In genomic region chr11:5135914-5136313, GRCm38 (mm10) we compare ENCODE assay signal across 12 mouse cellular contexts. TPM values are rescaled to one million over a fixed set of nuclear protein-coding genes. Genes with fewer than 3 reads are reported as not detected.
DNase-seq lines count a peak whose midpoint lies in the region; ATAC-seq and TF ChIP-seq lines count a peak whose summit lies in the region.
"Had no signal": no experiment of that assay in that cellular context is flagged by ENCODE, and none has a peak within 500 bp of the region (broad histone marks: within the 10 kb centered on the region; RNA-seq: fewer than 3 reads in every experiment).

No protein-coding gene starts in this region.

- no peak for ATAC-seq in heart, embryonic 11.5 days (replicated peaks; ENCODE audit: insufficient number of reproducible peaks, low FRiP score, low TSS enrichment)
- ATAC-seq in liver, postnatal 0 days = no peak
- ATAC-seq: CD4-positive, CD25-positive, alpha-beta regulatory T cell, adult 4 months; midbrain, embryonic 15.5 days had no signal

- intact Hi-C loops in gastrocnemius, postnatal 36 days (cut with DNase I) = no loop called here

- TF ChIP-seq CTCF in liver, postnatal 0 days (IDR thresholded peaks at IDR 0.05; ENCODE audit: low read depth) = no peak

- H3K4me1 ChIP-seq in heart, embryonic 11.5 days (ENCODE audit: control insufficient read depth, insufficient read depth, low read length) = peaks cover 11% of the 10 kb centered on the region
- peaks cover 23% of the 10 kb centered on the region for H3K4me1 ChIP-seq in liver, postnatal 0 days (ENCODE audit: insufficient read depth)

- H3K4me2 ChIP-seq in heart, embryonic 11.5 days = no peak overlapping the region
- no peak overlapping the region for H3K4me2 ChIP-seq in liver, postnatal 0 days (ENCODE audit: low read depth, low read length)
- H3K4me2 ChIP-seq: midbrain, embryonic 15.5 days had no signal

- WGBS in heart, embryonic 11.5 days (ENCODE audit: insufficient replicate concordance) = 60% methylated on average over 11 of the region's 11 CpGs
- WGBS in liver, postnatal 0 days (ENCODE audit: insufficient replicate concordance) = 82% methylated on average over 11 of the region's 11 CpGs

- H3K27me3 ChIP-seq in heart, embryonic 11.5 days (ENCODE audit: control insufficient read depth, insufficient read depth, low read length) = peaks cover 3% of the 10 kb centered on the region; the same call in 1 of the 2 replicates
- no peaks in the 10 kb centered on the region for H3K27me3 ChIP-seq in liver, postnatal 0 days (ENCODE audit: insufficient read depth, low read length)
- H3K27me3 ChIP-seq: midbrain, embryonic 15.5 days had no signal

- TF ChIP-seq EP300 in liver, postnatal 0 days (IDR thresholded peaks at IDR 0.05; ENCODE audit: low read depth) = no peak

- H3K4me3 ChIP-seq in heart, embryonic 11.5 days (ENCODE audit: low read depth, low read length) = no peak overlapping the region
- H3K4me3 ChIP-seq in liver, postnatal 0 days (ENCODE audit: low read depth, low read length) = no peak overlapping the region
- H3K4me3 ChIP-seq: midbrain, embryonic 15.5 days had no signal

- no peaks in the 10 kb centered on the region for H3K9me3 ChIP-seq in heart, embryonic 11.5 days (replicated peaks; ENCODE audit: control insufficient read depth, low read length)
- no peaks in the 10 kb centered on the region for H3K9me3 ChIP-seq in liver, postnatal 0 days (ENCODE audit: low read length)
- H3K9me3 ChIP-seq: midbrain, embryonic 15.5 days had no signal

- DNase-seq in heart, adult 18-20 months = peak; percentile 35 to 47
- peak; percentile 37 to 39 for DNase-seq in gastrocnemius, postnatal 36 days
- DNase-seq in kidney, postnatal 10 days = peak; percentile 68
- DNase-seq in lung, postnatal 25 days (ENCODE audit: low spot score) = peak; percentile 81
- no peak for DNase-seq in layer of hippocampus, adult 9-10 months (ENCODE audit: low spot score)
- no peak for DNase-seq in neural tube, embryonic 10.5 days (ENCODE audit: extremely low spot score, low spot score)
- DNase-seq in liver, postnatal 0 days = no peak
- DNase-seq: embryo, embryonic 11 days; liver had no signal

- no peaks in the 10 kb centered on the region for H3K36me3 ChIP-seq in heart, embryonic 11.5 days (ENCODE audit: control insufficient read depth, insufficient read depth, low read length)
- H3K36me3 ChIP-seq in liver, postnatal 0 days (replicated peaks; ENCODE audit: insufficient read depth, low read length) = no peaks in the 10 kb centered on the region
- H3K36me3 ChIP-seq: midbrain, embryonic 15.5 days had no signal

- no peak overlapping the region for H3K9ac ChIP-seq in heart, embryonic 11.5 days (ENCODE audit: low read depth, low read length)
- H3K9ac ChIP-seq in liver, postnatal 0 days (replicated peaks) = no peak overlapping the region
- H3K9ac ChIP-seq: midbrain, embryonic 15.5 days had no signal

- H3K27ac ChIP-seq in heart, embryonic 11.5 days (ENCODE audit: low read depth, low read length) = no peak overlapping the region
- H3K27ac ChIP-seq in liver, postnatal 0 days (ENCODE audit: low read depth) = no peak overlapping the region
- H3K27ac ChIP-seq: midbrain, embryonic 15.5 days had no signal

RNA-seq across cellular contexts. Expression of gene Emid1, which starts 16.1 kb away (rescaled TPM):
- 1 to 10 TPM; 1.0 to 2.1 TPM for total RNA-seq in heart, adult 18-20 months (2021)
- 6.8 and 8.6 TPM in 2 replicates for polyA plus RNA-seq in heart, embryonic 11.5 days (2014; fragmentation: Nextera tagmentation; extraction: Ambion mirVana)
- total RNA-seq in gastrocnemius, postnatal 36 days (2021) = 10 to 100 TPM; 11.7 to 17.6 TPM
- 4.0 and 4.8 TPM in 2 replicates for polyA plus RNA-seq in liver, postnatal 0 days (2015; fragmentation: Nextera tagmentation; extraction: Ambion mirVana)

RNA-seq across cellular contexts. Expression of gene Ewsr1, which starts 36.8 kb away (rescaled TPM):
- total RNA-seq in heart, adult 18-20 months (2021) = 100 to 1,000 TPM in 1 of 2 experiments, 10 to 100 TPM in 1; 70.0 to 104 TPM
- polyA plus RNA-seq in heart, embryonic 11.5 days (2014; fragmentation: Nextera tagmentation; extraction: Ambion mirVana) = 255 and 322 TPM in 2 replicates
- 10 to 100 TPM; 70.7 to 92.0 TPM for total RNA-seq in gastrocnemius, postnatal 36 days (2021)
- 146 and 157 TPM in 2 replicates for polyA plus RNA-seq in liver, postnatal 0 days (2015; fragmentation: Nextera tagmentation; extraction: Ambion mirVana)

RNA-seq across cellular contexts. Expression of gene Rhbdd3, which starts 37.2 kb away (rescaled TPM):
- total RNA-seq in heart, adult 18-20 months (2021) = 10 to 100 TPM; 25.6 to 28.2 TPM
- 23.5 and 25.7 TPM in 2 replicates for polyA plus RNA-seq in heart, embryonic 11.5 days (2014; fragmentation: Nextera tagmentation; extraction: Ambion mirVana)
- total RNA-seq in gastrocnemius, postnatal 36 days (2021) = 10 to 100 TPM; 24.4 to 26.0 TPM
- polyA plus RNA-seq in liver, postnatal 0 days (2015; fragmentation: Nextera tagmentation; extraction: Ambion mirVana) = 14.4 and 14.9 TPM in 2 replicates

Comparison
In these comparisons a context has a peak if more than half of its experiments do, and no peak if none do; other contexts are left out.
1. DNase-seq: peak in heart, adult 18-20 months (2 of 2), gastrocnemius, postnatal 36 days (2 of 2), kidney, postnatal 10 days (single experiment) and lung, postnatal 25 days (single experiment); none in layer of hippocampus, adult 9-10 months (single experiment), neural tube, embryonic 10.5 days (single experiment) and liver, postnatal 0 days (single experiment).
2. RNA of gene Emid1, which starts 16.1 kb away (total RNA-seq): 11.7 to 17.6 TPM in gastrocnemius, postnatal 36 days; 1.0 to 2.1 TPM in heart, adult 18-20 months; every median in the first group is over 4 times any median in the second.